Mouse (Mus musculus): ENCODE measurements around the gene Rex1bd.
A peak's percentile ranks its signal among the peaks of the same experiment; 100 is the strongest.

The Rex1bd gene

GRCm38 (mm10) chr8:70501820-70502529 lies 4.6 kb downstream of the Rex1bd start:
- peak; percentile 21 for DNase-seq

DNA sequence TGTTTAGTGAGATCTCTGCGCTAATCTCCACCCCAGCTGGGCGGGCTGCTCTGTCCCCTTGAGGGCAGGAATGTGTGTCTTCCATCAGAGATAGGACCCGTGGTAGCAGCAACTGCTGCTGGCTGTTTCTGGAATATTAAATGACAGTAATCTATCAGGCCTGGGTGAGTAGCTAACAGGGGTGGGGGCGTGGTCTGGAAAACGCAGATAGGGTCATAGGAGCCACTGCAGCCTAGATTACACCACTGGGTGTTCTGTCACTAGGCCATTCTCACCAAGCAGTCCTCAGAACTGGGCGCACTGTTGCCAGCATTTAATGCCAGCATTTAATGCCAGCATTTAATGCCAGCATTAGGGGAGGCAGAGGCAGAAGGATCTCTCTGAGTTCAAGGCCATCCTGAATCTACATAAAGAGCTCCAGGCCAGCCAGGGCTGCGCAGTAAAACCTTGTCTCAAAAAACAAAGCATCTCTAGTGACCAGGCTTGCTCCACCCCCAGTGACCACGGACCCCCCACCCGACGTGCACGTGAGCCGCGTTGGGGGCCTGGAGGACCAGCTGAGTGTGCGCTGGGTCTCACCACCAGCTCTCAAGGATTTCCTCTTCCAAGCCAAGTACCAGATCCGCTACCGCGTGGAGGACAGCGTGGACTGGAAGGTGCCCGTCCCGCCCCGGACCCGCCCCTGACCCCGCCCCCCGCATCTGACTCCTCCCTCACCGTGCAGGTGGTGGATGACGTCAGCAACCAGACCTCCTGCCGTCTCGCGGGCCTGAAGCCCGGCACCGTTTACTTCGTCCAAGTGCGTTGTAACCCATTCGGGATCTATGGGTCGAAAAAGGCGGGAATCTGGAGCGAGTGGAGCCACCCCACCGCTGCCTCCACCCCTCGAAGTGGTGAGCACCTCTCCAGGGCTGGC lies 5.9 kb downstream of the Rex1bd start:
- DNase-seq, result peak; percentile 34

DNA sequence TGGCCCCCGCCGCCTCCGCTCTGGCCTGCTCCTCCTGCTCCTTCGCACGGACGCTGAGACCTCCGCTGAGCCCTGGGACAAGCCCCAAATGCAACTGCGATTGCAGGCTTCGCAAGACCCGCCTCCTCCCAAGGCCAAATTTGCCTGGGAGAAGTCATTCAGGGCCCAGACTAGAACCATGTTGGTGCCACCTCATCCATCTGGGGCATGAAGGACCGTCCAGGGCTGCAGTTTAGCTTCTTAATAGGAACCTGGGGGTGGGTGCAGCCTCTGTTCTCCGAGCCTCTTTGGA lies 10.8 kb downstream of the Rex1bd start:
- no peak for DNase-seq

DNA sequence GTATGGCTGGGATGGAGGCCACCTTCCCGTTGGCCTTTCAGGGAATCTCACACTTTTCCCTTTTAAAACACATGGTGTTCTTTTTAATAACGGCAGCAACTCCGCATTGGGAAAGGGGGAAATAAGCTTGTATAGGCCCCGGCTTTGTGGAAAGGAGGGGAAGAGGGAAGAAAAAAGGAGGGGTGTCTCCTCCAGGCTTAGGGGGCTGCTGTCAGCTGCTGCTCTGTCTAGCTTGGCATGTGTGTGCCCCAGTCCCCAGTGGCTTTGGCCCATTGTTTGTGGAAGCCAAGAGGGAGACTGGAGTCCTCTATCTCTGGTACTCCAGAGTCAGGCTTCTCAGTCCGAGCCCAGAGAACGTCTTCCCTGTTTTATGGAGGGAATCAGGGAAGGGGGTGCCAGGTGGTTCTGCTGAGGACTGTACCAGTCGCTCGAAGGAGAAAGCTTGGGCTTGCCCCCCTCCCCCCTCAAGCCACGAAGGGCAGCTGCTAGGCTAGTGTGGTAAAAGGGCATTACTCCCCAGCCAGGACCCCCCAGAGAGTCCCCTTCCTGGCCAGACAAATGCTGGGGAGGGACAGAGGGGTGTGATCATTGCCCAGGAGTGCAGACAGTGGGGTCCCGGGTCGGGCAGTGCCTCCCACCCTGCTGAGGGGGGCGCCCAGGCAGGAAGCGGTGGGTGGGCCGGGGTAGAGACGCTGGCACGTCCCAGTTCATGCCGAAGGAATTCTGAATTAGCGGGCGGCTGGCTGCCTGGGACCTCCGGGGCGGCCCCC lies 11.4 kb downstream of the Rex1bd start:
- no peak for DNase-seq

- DNase-seq, result no peak
These were observed 12.1 kb downstream of the Rex1bd start for GRCm38 (mm10) chr8:70494416-70494945.

DNA sequence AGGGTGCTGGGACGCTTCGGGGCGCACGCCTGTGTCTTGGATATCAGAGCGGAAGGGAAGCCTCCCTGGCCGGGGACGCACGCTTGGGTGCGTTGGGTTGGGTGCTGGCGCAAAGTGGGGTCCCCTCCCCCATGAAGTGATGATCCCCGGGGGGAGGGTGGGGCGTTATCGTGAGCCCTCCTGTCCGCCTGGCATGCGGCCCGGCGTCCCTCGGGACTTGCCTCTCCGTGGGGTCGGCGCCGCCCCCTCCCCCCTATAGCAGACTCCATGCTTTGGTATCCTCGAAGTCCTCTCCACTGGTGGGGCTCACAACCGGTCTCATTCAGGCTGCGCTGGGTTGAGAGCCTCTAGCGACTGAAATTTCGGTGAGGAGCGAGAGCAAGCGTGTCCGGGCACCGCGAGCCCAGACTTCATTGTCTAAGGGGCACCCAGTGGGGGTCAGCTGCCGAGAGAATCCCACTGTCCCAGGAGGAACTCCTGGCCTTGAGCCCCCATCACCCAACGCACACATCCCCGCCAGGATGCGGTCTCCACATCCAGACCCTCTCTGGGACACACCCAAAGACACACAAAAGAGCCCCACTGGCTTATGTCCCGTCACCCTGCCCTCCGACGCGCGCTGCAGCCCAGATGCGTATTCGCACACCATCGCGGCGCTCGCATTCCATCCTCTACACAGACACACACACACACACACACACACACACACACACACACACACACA lies 12.7 kb downstream of the Rex1bd start:
- no peak for DNase-seq

DNA sequence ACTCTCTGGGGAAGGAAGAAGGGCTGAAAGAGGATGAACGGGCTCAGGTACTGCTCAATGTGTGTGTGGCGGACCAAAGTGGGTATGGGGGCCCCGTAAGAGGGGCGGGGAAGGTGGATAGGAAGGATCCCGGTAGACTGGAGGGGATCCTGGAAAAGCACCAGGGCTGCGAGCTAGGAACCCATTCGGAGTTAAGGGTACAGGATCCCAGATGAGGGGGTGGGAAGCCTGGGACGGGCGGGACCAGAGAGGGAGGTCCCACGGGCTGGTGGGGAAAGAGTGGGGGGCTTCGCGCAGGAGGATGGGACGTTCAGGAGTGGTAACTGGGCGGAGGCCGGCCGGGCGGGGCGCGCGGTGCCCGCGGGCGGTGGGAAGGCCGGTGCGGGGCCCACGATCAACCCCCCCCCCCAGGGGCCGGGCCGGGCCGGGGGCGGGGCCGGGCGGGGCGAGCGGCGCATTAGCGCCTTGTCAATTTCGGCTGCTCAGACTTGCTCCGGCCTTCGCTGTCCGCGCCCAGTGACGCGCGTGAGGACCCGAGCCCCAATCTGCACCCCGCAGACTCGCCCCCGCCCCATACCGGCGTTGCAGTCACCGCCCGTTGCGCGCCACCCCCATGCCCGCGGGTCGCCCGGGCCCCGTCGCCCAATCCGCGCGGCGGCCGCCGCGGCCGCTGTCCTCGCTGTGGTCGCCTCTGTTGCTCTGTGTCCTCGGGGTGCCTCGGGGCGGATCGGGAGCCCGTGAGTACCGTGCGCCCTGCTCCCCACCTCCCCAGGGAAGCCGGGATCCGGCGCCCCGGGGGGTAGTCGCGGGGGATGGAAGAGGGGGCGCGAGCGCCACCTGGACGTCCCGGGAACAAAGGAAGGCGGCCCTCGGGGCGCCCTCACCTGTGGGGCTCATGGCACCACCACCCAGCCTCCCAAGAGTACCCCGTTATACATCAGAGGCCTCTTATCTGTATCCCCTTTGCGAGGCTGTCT lies 13.6 kb downstream of the Rex1bd start, which contains the start of gene Crlf1:
Gene Crlf1 (plus strand): TSS at position 495 of the 977 bp plus-strand sequence.
- no peak for DNase-seq

- no peak for DNase-seq
These were observed 15.6 kb downstream of the Rex1bd start for GRCm38 (mm10) chr8:70490880-70491495.

DNA sequence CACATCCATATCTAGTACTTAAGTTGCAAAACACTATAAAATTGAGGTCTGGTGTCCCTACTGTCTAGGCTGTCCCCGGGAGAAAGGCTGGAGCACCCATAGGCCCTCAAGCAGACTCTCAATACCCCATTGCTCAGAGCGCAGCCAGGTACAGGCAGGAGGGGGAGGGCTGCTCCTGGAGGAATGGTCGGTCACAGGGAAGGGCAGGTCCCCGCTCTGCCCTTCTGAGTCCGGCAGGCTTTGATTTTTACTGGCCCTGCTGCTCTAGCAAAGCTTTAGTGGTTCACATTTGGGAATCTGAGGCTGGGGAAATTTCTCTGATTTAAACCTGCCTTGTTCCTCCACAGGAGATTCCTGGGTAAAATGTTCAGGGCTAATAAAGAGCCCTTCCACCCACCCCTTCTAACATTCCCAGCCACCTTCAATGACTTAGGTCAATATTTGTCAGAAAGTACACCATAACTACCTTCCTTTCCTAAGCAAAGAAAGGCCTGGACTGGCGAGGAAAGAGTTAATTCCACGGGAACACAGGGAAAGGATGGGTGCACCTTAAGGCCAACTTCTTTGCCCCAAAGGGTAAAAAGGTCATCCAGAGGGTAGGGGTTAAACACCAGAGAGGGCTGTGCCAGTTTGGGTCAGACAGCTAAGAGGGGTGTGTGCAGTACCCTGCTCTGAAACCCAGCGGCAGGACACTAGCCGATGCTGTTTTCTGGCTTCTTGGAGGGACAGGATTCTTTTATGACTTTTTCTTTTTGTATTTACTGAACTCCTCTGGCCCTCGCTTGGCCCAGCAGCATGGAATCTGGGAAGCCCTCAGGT lies 16.3 kb downstream of the Rex1bd start:
- no peak for DNase-seq

- peak; percentile 41 for DNase-seq
These were observed 17.0 kb downstream of the Rex1bd start for GRCm38 (mm10) chr8:70489576-70489975.

DNA sequence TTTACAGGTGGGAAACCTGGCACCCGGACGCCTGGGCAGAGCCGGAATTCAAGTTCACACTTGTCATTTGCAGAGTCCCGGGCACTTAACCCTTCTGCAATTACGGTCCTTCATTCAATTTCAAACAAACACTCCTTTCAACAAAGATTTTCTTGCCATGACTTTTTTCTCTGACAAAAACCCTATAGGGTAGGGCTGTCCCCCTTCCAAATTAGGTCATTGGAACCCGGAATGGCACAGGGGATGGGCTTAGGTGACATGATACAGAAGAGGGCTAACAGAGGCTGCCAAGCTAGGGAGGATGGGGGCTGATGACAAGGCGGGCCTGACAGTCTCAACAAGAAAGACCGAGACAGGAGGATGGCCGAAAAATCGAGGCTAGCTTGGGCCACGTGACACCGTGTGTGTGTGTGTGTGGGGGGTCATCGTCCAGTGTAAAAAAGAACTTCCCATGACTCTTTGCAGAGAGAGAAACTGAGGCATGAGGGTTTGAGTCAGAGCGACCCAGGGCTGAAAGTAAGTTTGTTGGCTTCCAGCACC lies 17.6 kb downstream of the Rex1bd start:
- DNase-seq, result no peak

- DNase-seq, result peak; percentile 49
These were observed 18.4 kb downstream of the Rex1bd start for GRCm38 (mm10) chr8:70487993-70488796.

GRCm38 (mm10) chr8:70486941-70487520 lies 19.5 kb downstream of the Rex1bd start, which contains the start of gene Tmem59l:
TSS of gene Tmem59l (minus strand) at chr8:70487358.
- no peak for DNase-seq

DNA sequence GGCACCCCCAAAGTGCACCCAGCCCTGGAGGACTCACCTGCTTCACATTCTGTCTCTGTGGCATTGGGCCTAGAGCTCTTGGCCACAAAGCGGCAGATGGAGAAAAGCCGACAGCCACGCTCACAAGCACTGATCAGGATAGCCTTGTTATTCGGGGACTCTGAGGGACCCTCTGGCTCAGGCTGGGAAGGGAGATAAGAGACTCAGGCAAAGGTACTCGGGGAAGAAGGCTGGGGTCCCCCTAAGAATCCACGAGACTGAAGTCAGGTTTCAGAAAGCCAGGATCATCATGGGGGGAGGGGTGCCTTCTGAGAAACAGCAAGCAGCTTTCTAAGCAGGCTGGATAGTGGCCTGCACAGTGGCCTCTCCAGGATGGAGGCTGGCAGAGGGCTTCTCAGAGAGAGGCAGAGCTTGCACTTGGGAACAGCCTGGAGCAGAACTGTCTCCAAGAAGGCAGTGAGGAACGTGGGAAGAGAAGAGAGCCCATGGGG lies 20.3 kb downstream of the Rex1bd start:
- DNase-seq, result no peak

DNA sequence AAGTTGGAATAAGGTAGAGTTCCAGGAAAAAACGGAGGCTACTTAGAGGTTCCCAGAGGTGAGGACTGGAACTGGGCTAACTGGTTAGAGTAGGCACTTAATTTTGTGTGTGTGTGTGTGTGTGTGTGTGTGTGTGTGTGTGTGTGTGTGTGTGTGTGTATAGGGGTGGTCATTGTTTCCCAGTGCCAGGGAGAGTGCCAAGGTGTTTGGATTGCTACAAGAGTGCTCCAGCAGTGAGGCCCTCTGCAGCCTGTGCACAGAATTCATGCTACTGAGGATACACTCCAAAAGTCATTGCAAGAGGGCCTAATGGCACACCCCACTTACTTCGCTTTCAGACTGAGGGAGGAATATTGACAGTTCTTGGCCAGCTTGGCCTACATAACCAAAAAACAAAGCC lies 23.6 kb downstream of the Rex1bd start:
- DNase-seq, result no peak

- DNase-seq, result no peak
These were observed 24.6 kb downstream of the Rex1bd start for GRCm38 (mm10) chr8:70481908-70482307.

DNA sequence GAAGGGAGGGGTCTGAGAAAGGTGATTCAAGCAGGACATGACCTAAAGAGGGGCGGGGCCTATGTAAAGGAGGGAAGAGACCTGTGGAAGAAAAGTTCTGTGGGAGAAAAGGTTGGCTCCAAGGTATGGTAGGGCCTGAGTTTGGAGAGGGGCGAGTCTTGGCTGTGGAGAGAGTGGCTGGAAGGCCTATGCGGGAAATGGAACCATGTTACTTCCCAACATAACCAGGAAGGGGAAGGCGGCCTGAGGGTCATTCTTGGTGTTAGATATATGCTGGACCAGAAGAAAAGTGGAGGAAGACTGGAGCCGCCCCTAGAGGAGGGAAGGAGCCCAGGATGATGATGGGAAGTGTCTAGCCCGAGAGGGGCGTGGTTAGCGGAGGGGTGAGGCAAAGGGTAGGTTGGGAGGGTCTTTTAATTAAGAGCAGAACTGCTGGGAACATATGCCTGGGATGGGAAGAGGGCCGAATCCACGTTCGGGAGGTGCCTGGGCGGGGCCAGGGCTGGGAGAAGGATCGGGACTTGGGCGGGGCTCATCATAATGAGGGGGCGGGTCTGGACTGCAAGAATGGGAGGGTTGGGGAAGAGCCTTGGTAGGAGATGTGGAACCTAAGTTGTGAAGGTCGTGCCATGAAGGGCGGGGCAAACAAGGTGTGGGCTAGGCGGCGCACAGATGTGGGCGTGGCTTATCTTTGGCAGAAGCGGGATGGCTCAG lies 29.1 kb downstream of the Rex1bd start:
- peak; percentile 38 for DNase-seq

All from kidney, postnatal 14 days (tissue).